Mouse (Mus musculus) liver, postnatal 0 days (tissue): ENCODE data around the gene Rnf208. TPM values are rescaled to one million over a fixed set of nuclear protein-coding genes. Genes with fewer than 3 reads are reported as not detected.

Experiments used
- ATAC-seq: fragments of 200-750 bp; cut with Nextera tagmentation; 2 replicates; pipeline ENCODE4 v1.8.0; 2017; ENCODE audit warnings: mild to moderate bottlenecking, moderate library complexity
- DNase-seq: peaks from one replicate; pipeline ENCODE4 v3.0.0-alpha.2; 2016
- H3K27ac ChIP-seq: fragments of 300-500 bp; sonication (generic); 2 replicates; pipeline ENCODE4 v1.5.1; 2014; ENCODE audit warnings: antibody characterized with exemption, moderate library complexity, mild to moderate bottlenecking, low read depth
- H3K27me3 ChIP-seq: fragments of 300-500 bp; sonication (generic); 2 replicates; pipeline ENCODE4 v1.6.1; 2014; ENCODE audit warnings: low read length, control low read depth, mixed read lengths; ENCODE audit not compliant: insufficient read depth
- H3K36me3 ChIP-seq: fragments of 300-500 bp; sonication (generic); replicated peaks from 2 replicates; pipeline ENCODE4 v1.6.1; 2014; ENCODE audit warnings: mild to moderate bottlenecking, control low read depth, low read length, moderate library complexity, mixed read lengths; ENCODE audit not compliant: insufficient read depth
- H3K4me1 ChIP-seq: fragments of 300-500 bp; sonication (generic); 2 replicates; pipeline ENCODE4 v1.6.1; 2014; ENCODE audit warnings: antibody characterized with exemption, mild to moderate bottlenecking, control low read depth; ENCODE audit not compliant: insufficient read depth
- H3K4me2 ChIP-seq: fragments of 300-500 bp; sonication (generic); 2 replicates; pipeline ENCODE4 v1.6.1; 2014; ENCODE audit warnings: low read depth, mild to moderate bottlenecking, low read length, moderate library complexity, mixed read lengths
- H3K4me3 ChIP-seq: fragments of 300-500 bp; sonication (generic); 2 replicates; pipeline ENCODE4 v1.5.1; 2014; ENCODE audit warnings: low read depth, low read length
- H3K9ac ChIP-seq: fragments of 300-500 bp; sonication (generic); replicated peaks from 2 replicates; pipeline ENCODE4 v1.6.1; 2014; ENCODE audit warnings: mild to moderate bottlenecking, moderate library complexity
- H3K9me3 ChIP-seq: fragments of 300-500 bp; sonication (generic); 2 replicates; pipeline ENCODE4 v1.6.1; 2016; ENCODE audit warnings: mild to moderate bottlenecking, control low read depth, low read length, mixed read lengths
- CTCF ChIP-seq: sonication (generic); IDR thresholded peaks from 2 replicates; pipeline ENCODE4 v1.5.1; 2016; ENCODE audit warnings: antibody characterized with exemption, low read depth
- EP300 ChIP-seq: IDR thresholded peaks from 2 replicates; pipeline ENCODE4 v1.6.1; 2016; ENCODE audit warnings: antibody characterized with exemption, low read depth, mild to moderate bottlenecking
- WGBS: fragments of 180-500 bp; shearing (Covaris S2); extraction: QIAGEN DNeasy Blood & Tissue Kit; methylation state at CpG from one replicate; pipeline ENCODE4 v1.1.7; 2014; ENCODE audit not compliant: insufficient replicate concordance; 5-methylcytosine and 5-hydroxymethylcytosine counted together
- polyA plus RNA-seq: library from polyadenylated mRNA; unstranded; fragments of >200 nt; fragmentation: Nextera tagmentation; extraction: Ambion mirVana; gene quantifications from 2 replicates; pipeline ENCODE4 v1.2.1, GENCODE M21; 2015

The Rnf208 gene
- polyA plus RNA-seq, 1 experiment from 2014 or later = 0.11 TPM

DNA sequence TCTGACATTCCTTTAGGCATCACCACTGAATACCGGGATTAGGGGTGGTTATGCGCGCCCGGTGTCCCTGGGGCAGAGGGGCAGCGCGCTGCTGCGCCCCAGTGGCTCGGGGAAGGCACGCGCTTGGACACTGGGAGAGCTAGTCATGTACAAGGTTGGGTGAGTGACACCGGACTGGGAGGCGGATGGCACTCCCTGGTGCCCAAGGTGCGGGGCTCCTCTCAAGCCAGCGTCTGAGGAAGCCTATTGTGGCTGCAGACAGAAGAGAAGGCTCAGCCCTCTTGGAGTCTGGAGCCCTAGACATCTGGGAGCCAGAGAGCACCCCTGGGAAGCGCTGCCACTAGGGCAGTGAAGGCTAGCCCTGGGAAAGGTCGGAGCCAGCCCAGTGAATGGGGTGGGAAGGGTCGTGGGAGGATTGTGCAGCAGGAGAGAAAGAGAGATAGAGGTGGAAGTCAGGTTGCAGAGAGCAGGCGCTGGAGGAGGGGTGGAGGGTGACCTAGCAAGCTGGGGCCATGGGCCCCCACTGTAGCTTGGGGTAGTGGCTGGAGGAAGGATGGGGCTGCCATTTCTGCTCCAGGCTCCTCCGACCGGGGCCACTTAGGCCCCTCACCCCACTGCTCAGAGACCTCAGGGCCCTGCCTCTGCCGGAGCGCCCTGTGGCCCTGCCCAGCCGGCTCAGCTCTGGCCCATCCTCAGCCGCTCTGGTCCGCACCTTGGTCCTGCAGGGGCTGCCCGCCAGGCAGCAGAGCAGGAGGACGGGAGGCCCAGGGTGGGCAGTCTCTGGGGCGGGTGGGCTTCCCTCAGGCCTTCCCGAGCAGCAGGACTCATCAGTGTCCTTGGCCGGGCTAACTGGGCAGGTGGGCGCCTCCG is 49.4 kb downstream of the Rnf208 start:
- peak overlapping the region; percentile 36 for H3K4me3 ChIP-seq
- DNase-seq (no peak), ATAC-seq (no peak)
- H3K9ac ChIP-seq = no peak overlapping the region
- peaks cover 12% of the 10 kb centered on the region for H3K4me1 ChIP-seq
- H3K36me3 ChIP-seq = no peaks in the 10 kb centered on the region
- H3K27ac ChIP-seq = no peak overlapping the region
- 9% methylated on average over 31 of the region's 32 CpGs for WGBS
- TF ChIP-seq EP300 = no peak
- no peaks in the 10 kb centered on the region for H3K9me3 ChIP-seq
- H3K4me2 ChIP-seq = no peak overlapping the region; the same call in 1 of the 2 replicates
- H3K27me3 ChIP-seq = peaks cover 49% of the 10 kb centered on the region

DNA sequence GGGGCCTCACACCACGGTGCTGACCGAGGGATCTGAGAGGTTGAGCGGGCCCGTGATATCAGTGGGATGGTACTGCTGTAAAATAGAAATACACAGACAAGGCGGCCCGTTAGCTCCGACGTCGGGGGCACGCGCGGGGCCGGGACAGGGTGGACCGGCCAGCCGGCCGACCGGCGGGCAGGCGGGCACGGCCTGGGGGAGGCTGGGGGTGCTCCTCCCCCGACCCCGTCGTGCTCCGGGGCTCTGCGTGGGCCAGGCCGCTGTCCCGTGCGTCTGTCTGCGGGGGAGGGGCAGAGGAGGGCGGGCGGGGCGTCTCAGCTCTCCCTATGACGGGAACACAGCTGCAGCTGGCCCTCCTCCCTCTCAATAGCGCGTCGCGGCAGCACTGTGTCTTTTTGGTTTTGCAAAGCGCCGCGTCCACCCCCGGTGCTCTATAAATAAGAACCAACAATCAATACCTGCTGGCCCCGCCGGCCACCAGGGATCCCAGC is 50.0 kb downstream of the Rnf208 start:
- H3K4me3 ChIP-seq = peak overlapping the region; percentile 36
- ATAC-seq = no peak
- peaks cover 12% of the 10 kb centered on the region for H3K4me1 ChIP-seq
- peaks cover 53% of the 10 kb centered on the region for H3K27me3 ChIP-seq
- H3K36me3 ChIP-seq = no peaks in the 10 kb centered on the region
- TF ChIP-seq EP300 = no peak
- TF ChIP-seq CTCF = no peak
- DNase-seq = no peak
- WGBS = 4% methylated on average over 42 of the region's 43 CpGs
- no peak overlapping the region for H3K9ac ChIP-seq
- peak overlapping the region; percentile 65 for H3K4me2 ChIP-seq
- H3K27ac ChIP-seq = no peak overlapping the region
- H3K9me3 ChIP-seq = no peaks in the 10 kb centered on the region

DNA sequence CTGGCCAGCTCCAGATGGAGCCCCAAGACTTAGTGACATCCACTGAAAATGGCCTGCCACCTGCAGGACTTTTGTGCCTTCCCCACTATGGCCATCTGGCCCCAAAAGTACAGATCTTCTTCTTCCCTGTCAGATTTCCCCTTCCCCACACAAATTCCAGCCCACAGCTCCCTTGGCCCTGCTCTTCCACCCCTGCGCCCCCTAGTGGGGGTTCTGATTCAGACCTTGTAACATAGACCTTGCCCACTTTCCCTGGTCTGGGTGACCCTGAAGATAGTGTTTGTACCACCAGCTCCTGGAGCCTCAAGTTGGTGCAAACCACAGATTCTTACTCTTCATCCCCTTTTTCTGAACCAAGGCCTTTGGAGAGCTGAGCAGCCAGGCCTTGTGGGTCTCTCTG is 50.8 kb downstream of the Rnf208 start:
- Histone ChIP-seq H3K9ac (no peak overlapping the region), H3K4me2 (peak overlapping the region; percentile 65), H3K36me3 (no peaks in the 10 kb centered on the region), H3K9me3 (no peaks in the 10 kb centered on the region), H3K27ac (no peak overlapping the region), H3K4me3 (peak overlapping the region; percentile 36; the same call in 1 of the 2 replicates), H3K4me1 (peaks cover 9% of the 10 kb centered on the region), H3K27me3 (peaks cover 56% of the 10 kb centered on the region)
- TF ChIP-seq EP300 (no peak), CTCF (peak; percentile 90)
- 0% methylated on average over 1 of the region's 1 CpGs for WGBS
- DNase-seq = peak; percentile 85
- ATAC-seq = no peak

DNA sequence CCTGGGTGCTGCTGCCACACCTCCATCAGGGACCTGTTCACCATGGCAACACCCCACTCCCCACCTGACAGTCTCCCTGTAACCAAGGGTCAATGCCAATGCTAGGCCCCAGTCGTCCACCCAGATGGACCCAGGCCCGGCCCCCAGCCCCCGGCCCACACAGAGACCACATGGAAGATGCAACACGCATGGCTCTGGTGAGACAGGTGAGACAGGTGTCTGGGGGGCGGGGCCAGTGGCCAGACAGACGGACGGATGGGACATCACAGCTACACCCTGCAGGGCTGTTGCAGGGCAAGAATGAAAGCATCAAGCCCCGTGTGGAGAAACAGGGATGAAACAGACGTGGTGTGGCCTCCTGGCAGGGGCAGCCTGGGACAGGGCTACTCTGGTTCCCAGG is 51.7 kb downstream of the Rnf208 start:
- peaks cover 50% of the 10 kb centered on the region for H3K27me3 ChIP-seq
- no peak overlapping the region for H3K9ac ChIP-seq
- no peaks in the 10 kb centered on the region for H3K36me3 ChIP-seq
- no peak overlapping the region for H3K27ac ChIP-seq
- peaks cover 9% of the 10 kb centered on the region for H3K4me1 ChIP-seq
- H3K4me3 ChIP-seq = no peak overlapping the region
- ATAC-seq (no peak), DNase-seq (no peak)
- H3K9me3 ChIP-seq = no peaks in the 10 kb centered on the region
- TF ChIP-seq EP300 (no peak), CTCF (no peak)
- 70% methylated on average over 9 of the region's 9 CpGs for WGBS
- no peak overlapping the region for H3K4me2 ChIP-seq

Other genes starting within 250 kb of the Rnf208 start
- gene Nsmf, start 187.9 kb upstream of the Rnf208 start, polyA plus RNA-seq = 29.0 and 32.1 TPM in 2 replicates
- 23.8 and 25.9 TPM in 2 replicates for gene Entpd8, start 162.0 kb upstream of the Rnf208 start, polyA plus RNA-seq
- gene Noxa1, start 147.1 kb upstream of the Rnf208 start, polyA plus RNA-seq = 0.52 and 0.59 TPM in 2 replicates
- gene Nrarp, start 61.5 kb upstream of the Rnf208 start, polyA plus RNA-seq = 1.3 and 1.7 TPM in 2 replicates
- 5.4 and 6.0 TPM in 2 replicates for gene Tor4a, start 45.4 kb upstream of the Rnf208 start, polyA plus RNA-seq
- 19.3 and 22.3 TPM in 2 replicates for gene Nelfb, start 30.8 kb upstream of the Rnf208 start, polyA plus RNA-seq
- gene Stpg3, start 27.6 kb upstream of the Rnf208 start, polyA plus RNA-seq = not detected in 2 replicates
- gene Fam166a, start 23.5 kb upstream of the Rnf208 start, polyA plus RNA-seq = not detected in 2 replicates
- 263 and 294 TPM in 2 replicates for gene Tubb4b, start 17.6 kb upstream of the Rnf208 start, polyA plus RNA-seq
- gene Slc34a3, start 7.9 kb upstream of the Rnf208 start, polyA plus RNA-seq = not detected in 2 replicates
- not detected in 2 replicates for gene Rnf224, start 5.5 kb upstream of the Rnf208 start, polyA plus RNA-seq
- not detected in 2 replicates for gene Cysrt1, start 197 bp downstream of the Rnf208 start, polyA plus RNA-seq
- 1.2 and 1.4 TPM in 2 replicates for gene AL732309.1, start 4.6 kb downstream of the Rnf208 start, polyA plus RNA-seq
- 34.0 and 37.1 TPM in 2 replicates for gene Tmem203, start 13.2 kb downstream of the Rnf208 start, polyA plus RNA-seq
- gene Tprn, start 20.4 kb downstream of the Rnf208 start, polyA plus RNA-seq = 5.3 TPM in 2 replicates
- 77.2 and 81.7 TPM in 2 replicates for gene Ssna1, start 30.2 kb downstream of the Rnf208 start, polyA plus RNA-seq
- gene Anapc2, start 30.2 kb downstream of the Rnf208 start, polyA plus RNA-seq = 19.8 and 22.8 TPM in 2 replicates
- gene Tmem210, start 45.9 kb downstream of the Rnf208 start, polyA plus RNA-seq = not detected in 2 replicates
- not detected in 2 replicates for gene Lrrc26, start 47.7 kb downstream of the Rnf208 start, polyA plus RNA-seq
- gene Grin1, start 76.9 kb downstream of the Rnf208 start, polyA plus RNA-seq = not detected in 2 replicates
- 15.7 and 16.5 TPM in 2 replicates for gene Man1b1, start 90.1 kb downstream of the Rnf208 start, polyA plus RNA-seq
- 12.8 and 15.4 TPM in 2 replicates for gene Dpp7, start 114.1 kb downstream of the Rnf208 start, polyA plus RNA-seq
- 18.7 and 19.4 TPM in 2 replicates for gene Uap1l1, start 123.4 kb downstream of the Rnf208 start, polyA plus RNA-seq
- gene Sapcd2, start 130.1 kb downstream of the Rnf208 start, polyA plus RNA-seq = 5.5 and 7.4 TPM in 2 replicates
- gene Entpd2, start 153.6 kb downstream of the Rnf208 start, polyA plus RNA-seq = 2.9 and 3.6 TPM in 2 replicates
- 5.2 and 5.4 TPM in 2 replicates for gene Npdc1, start 157.1 kb downstream of the Rnf208 start, polyA plus RNA-seq
- gene Fut7, start 181.0 kb downstream of the Rnf208 start, polyA plus RNA-seq = 0.78 and 0.97 TPM in 2 replicates
- 0.71 and 0.87 TPM in 2 replicates for gene Abca2, start 186.4 kb downstream of the Rnf208 start, polyA plus RNA-seq
- gene Clic3, start 214.6 kb downstream of the Rnf208 start, polyA plus RNA-seq = 0.77 and 1.4 TPM in 2 replicates
- 14.7 and 17.1 TPM in 2 replicates for gene Paxx, start 218.8 kb downstream of the Rnf208 start, polyA plus RNA-seq
- gene Ptgds, start 227.8 kb downstream of the Rnf208 start, polyA plus RNA-seq = 0.83 and 1.0 TPM in 2 replicates